Mouse (Mus musculus): Measurements from ENCODE around the gene Esp15.
"Not testable (repeated sequence)": the region's sequence is repeated elsewhere in the genome, so short reads cannot be mapped to it uniquely, and the experiment has no call there.

Esp15 gene

GRCm38 (mm10) chr17:39640654-39641053 is at the start of gene Esp15:
Gene Esp15, plus strand, starts transcription at chr17:39640954.
- DNase-seq (ENCODE audit: low spot score in 2 of 2), result not testable (repeated sequence)

DNA sequence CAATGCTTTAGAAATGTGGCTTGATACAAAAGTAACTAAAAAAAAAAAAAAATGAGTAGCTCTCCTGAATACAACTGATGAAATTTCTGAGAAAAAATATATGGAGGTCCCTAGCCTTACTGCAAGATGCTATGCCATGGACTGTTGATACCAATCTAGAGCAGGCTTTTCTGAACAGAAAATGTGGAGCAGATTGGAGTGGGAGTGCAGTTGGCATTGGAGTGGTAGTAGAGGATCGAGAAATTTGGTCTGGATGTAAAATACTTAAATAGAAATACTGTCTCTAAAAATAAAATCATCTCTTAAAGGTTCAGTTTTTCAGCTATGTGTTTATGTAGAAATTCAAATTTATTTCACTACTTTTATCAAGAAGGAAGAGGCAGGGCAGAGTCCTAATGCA is 49.2 kb upstream of the Esp15 start:
- no peak for DNase-seq (ENCODE audit: low spot score in 2 of 2)

Data from frontal cortex, postnatal 10 days (tissue).